Mouse (Mus musculus): ENCODE measurements around the gene 9230112D13Rik. TPM values are rescaled to one million over a fixed set of nuclear protein-coding genes. Genes with fewer than 3 reads are reported as not detected.

The 9230112D13Rik gene
- not detected in 2 replicates for total RNA-seq (2014; fragmentation: Nextera tagmentation)
- not detected in 2 replicates for total RNA-seq (2017)

DNA sequence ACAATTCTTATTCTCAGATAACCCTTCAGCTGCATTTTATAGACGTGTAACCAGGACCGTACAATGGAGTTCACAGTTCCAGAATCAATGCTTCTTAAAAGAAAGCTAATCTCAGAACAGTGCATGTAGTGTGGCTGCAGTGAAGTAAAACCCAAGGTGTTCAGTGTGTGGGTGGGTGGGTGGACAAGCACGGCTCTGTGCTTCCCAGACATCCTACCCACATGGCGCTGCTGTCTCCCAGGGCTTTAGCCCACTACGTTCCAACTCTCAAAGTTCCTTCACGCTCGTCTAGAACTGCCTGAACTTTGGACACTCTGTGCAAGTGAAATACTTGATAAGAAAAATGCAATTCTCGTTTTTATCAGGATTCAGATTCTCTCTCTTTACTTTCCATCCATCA, at the start of gene 9230112D13Rik:
TSS of gene 9230112D13Rik (minus strand) at position 101 of the 400 bp plus-strand sequence.
- ATAC-seq (replicated peaks; ENCODE audit: poor library complexity, severe bottlenecking) = no peak

GRCm38 (mm10) chr14:34571610-34572387, 49.2 kb upstream of the 9230112D13Rik start:
- no peak for ATAC-seq (replicated peaks; ENCODE audit: poor library complexity, severe bottlenecking)

DNA sequence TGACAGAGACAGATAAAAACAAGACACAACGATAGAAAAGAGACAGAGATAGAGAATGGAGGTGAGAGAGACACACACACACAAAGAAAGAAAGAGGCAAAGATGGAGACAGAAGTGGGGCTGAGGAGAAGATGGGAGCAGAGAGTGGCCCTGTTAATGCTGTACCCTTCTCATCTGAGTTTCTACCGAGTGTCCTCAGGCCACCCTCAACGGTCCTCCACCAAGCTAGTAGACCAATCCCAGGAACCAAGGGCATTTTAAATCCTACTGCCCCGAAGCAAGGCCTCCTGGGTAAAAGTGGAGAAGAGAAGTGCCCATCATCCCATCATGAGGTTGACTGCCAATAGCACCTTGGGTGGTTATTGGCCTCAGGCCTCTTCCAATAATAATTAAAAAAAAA, 48.3 kb upstream of the 9230112D13Rik start:
- ATAC-seq (replicated peaks; ENCODE audit: poor library complexity, severe bottlenecking) = no peak

DNA sequence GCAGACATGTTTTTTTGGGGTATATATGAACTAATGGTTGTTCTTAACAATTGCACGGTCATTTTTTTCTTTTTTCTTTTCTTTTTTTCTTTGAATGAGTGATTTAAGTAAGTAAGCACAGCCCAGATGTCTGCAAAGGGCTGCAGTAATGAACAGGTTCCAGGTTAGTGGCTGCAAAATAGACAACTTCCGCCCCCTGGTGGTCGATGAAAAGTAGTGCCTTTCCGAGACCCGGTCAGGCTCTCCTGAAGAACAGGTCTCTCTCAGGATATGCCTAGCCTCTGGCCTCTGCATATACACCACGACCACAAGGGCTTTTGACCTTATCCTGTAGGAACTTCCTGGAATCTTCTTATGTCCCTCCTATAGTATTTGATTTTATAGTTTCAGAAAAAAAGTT, 47.7 kb upstream of the 9230112D13Rik start:
- peak; percentile 70 for ATAC-seq (replicated peaks; ENCODE audit: poor library complexity, severe bottlenecking)

GRCm38 (mm10) chr14:34569534-34570194, 47.1 kb upstream of the 9230112D13Rik start:
- ATAC-seq (replicated peaks; ENCODE audit: poor library complexity, severe bottlenecking) = no peak

DNA sequence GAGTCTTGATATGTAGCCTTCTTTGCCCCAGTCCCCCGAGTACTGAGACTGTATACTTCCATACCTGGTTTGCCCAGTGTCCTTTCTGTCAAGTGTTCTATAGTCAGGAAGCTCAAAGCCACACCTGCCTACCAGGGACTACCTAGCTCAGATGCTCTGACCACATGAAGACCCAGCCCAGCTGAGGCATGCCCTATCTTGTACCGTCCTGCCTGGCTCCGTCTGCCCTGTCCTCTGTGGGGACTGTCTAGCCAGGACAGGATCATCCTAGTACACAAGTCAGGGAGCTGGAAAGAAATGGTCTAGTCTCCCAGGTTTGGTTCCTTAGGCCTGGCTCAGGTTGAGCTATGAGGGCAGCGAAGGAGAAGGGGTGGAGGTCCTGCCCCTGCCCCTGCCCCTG, 46.0 kb upstream of the 9230112D13Rik start:
- no peak for ATAC-seq (replicated peaks; ENCODE audit: poor library complexity, severe bottlenecking)

GRCm38 (mm10) chr14:34567697-34568096, 45.1 kb upstream of the 9230112D13Rik start:
- ATAC-seq (replicated peaks; ENCODE audit: poor library complexity, severe bottlenecking) = no peak

- ATAC-seq (replicated peaks; ENCODE audit: poor library complexity, severe bottlenecking) = no peak
Measured at GRCm38 (mm10) chr14:34566530-34566929, 43.9 kb upstream of the 9230112D13Rik start.

GRCm38 (mm10) chr14:34565711-34566110, 43.1 kb upstream of the 9230112D13Rik start:
- ATAC-seq (replicated peaks; ENCODE audit: poor library complexity, severe bottlenecking) = no peak

DNA sequence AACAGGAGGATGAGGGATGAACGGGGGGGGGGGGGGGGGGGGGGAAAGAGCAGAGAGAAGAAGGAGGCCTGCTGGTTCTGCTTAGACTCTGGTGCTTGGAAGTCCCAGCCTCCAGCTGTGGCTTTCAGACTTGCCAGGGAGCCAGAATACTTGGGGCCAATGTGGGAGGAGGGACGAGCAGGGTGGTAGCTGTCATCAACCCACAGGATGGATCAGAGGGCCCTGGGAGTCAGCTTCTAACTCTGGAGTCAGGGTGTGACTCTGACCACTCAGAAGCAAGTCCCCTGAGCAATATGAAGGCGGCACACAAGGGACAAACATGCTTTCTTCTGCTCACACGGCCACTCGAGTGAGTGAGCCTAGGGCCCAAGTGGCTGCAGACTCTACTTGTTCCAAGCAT, 42.0 kb upstream of the 9230112D13Rik start:
- no peak for ATAC-seq (replicated peaks; ENCODE audit: poor library complexity, severe bottlenecking)

- no peak for ATAC-seq (replicated peaks; ENCODE audit: poor library complexity, severe bottlenecking)
Measured at GRCm38 (mm10) chr14:34562393-34562792, 39.8 kb upstream of the 9230112D13Rik start.

DNA sequence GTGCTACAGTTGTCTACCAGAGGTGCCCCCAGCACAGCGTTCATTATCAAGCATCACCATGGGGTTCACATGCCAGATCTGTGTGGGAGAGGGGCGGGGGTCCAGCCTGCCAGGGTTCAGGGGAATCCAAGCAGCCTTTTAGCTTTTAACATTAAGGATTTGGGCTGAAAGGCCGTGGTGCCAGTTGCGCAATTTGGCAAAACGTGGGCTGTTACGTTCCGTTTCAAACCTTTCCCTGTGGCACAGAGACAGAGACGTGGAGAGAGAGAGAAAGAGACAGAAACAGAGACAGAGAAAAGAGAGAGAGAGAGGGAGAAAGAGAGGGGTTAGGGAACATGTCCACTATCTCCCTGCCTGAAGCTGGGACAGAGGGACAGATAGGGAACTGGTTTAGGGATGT, 39.0 kb upstream of the 9230112D13Rik start:
- ATAC-seq (replicated peaks; ENCODE audit: poor library complexity, severe bottlenecking) = no peak

- no peak for ATAC-seq (replicated peaks; ENCODE audit: poor library complexity, severe bottlenecking)
Measured at GRCm38 (mm10) chr14:34558947-34559346, 36.3 kb upstream of the 9230112D13Rik start.

GRCm38 (mm10) chr14:34555211-34555610, 32.6 kb upstream of the 9230112D13Rik start:
- ATAC-seq (replicated peaks; ENCODE audit: poor library complexity, severe bottlenecking) = no peak

DNA sequence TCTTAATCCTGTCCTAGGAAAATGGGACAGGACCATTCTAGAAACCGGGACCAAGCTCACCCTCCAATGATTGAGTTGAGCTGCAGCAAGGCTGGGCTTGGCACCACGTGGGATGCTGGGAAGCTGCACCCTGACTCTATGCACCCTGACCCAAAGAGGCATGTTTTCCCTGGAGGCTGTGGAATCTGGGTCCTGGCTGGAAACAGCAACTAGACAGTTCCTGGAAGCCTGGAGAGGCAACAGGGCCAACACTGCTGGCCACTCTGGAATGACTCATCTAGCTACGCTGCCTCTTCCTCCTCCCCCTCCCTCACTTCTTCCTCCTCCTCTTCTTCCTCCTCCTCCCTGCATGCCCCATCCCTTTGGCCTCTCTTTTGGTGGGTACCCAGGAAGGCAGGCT, 31.4 kb upstream of the 9230112D13Rik start:
- ATAC-seq (replicated peaks; ENCODE audit: poor library complexity, severe bottlenecking) = no peak

- ATAC-seq (replicated peaks; ENCODE audit: poor library complexity, severe bottlenecking) = no peak
Measured at GRCm38 (mm10) chr14:34553470-34553869, 30.9 kb upstream of the 9230112D13Rik start.

DNA sequence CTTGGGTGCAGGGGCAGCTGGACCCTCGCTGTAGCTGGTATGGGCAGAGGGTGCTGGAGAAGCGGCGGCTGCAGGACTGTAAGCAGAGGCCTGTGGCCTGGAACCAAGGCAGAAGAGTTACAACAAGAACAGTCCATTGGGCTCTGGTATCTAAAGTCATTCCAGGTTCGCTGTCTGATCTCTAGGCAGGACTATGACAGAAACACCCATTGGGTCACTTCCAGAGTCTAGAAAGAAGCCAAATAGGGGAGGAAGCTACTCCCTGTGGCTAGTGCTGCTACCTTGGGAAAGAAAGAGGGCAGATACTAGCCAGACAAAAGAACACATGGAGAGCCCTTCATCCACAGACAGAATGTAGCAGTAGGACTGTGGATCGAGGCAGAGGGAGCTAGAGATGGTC, 29.6 kb upstream of the 9230112D13Rik start:
- no peak for ATAC-seq (replicated peaks; ENCODE audit: poor library complexity, severe bottlenecking)

GRCm38 (mm10) chr14:34549004-34549671, 26.5 kb upstream of the 9230112D13Rik start:
- ATAC-seq (replicated peaks; ENCODE audit: poor library complexity, severe bottlenecking) = peak; percentile 92

DNA sequence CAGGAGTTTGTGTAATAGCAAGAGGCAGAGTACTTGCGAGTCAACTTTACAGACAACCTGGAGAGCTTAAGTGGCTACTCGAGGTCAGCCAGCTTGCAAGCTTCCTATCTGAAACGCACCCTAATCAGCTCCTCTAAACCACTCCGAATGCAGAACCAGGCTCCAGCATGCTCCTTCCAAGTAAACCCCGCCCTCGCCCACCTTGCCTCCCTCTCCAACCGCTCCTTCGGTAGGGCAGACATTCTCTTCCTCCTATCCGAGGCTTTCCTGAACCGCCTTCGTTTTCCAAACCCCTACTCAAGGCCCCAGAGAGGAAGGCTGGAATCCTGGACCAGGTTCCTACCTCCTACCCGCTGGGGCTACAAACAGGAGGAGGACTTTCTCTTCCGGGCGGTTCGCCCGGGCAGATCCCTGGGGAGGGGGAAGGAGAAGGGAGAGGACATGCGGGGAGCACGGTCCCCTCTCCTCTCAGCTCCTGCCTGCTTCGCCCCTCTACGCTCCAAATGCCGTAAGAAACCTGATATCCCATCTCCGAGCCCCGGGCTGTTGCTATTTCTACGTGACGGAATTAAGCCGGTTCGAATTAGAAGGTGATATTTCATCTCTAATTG, 25.9 kb upstream of the 9230112D13Rik start:
- ATAC-seq (replicated peaks; ENCODE audit: poor library complexity, severe bottlenecking) = peak; percentile 45

- ATAC-seq (replicated peaks; ENCODE audit: poor library complexity, severe bottlenecking) = no peak
Measured at GRCm38 (mm10) chr14:34544545-34544944, 21.9 kb upstream of the 9230112D13Rik start.

GRCm38 (mm10) chr14:34544001-34544400, 21.4 kb upstream of the 9230112D13Rik start:
- no peak for ATAC-seq (replicated peaks; ENCODE audit: poor library complexity, severe bottlenecking)
